Mouse (Mus musculus): Measurements from ENCODE around the gene Gm10330.
"Not testable (repeated sequence)": the region's sequence is repeated elsewhere in the genome, so short reads cannot be mapped to it uniquely, and the experiment has no call there.

Gm10330 gene

DNA sequence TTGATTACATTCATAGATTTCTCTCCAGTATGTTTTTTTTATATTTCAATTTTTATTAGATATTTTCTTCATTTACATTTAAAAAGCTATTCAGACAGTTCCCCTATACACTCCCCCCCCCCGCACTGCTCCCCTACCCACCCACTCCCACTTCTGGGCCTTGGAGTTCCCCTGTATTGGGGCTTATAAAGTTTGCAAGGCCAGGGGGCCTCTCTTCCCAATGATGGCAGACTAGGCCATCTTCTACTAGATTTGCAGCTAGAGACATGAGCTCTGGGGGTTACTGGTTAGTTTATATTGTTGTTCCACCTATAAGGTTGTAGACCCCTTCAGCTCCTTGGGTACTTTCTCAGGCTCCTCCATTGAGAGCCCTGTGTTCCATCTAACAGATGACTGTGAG is at the start of gene Gm10330:
Gm10330 (minus strand) TSS at position 101 of the 400 bp plus-strand sequence.
- not testable (repeated sequence) for DNase-seq (ENCODE audit: low spot score)

DNA sequence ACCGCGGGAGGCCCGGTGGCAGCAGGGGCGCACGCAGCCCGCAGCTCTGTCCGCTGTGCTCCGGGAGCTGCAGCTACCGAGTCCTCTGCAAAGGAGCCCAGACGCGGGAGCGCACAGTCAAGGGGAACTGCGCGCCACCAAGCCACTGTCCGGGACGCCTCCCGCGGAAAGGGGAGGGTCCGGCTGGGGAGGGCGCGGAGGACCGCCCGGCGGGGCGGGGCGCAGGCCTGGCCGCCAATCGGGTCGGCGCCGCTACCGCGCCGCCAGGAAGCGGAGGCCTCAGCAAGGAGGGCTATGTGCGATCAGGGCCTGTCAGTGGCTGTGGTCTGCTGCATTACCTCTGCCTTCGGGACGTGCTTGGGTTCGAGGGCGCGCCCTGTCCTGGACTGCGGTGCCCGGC is 20.7 kb upstream of the Gm10330 start:
- DNase-seq (ENCODE audit: low spot score) = not testable (repeated sequence)

DNA sequence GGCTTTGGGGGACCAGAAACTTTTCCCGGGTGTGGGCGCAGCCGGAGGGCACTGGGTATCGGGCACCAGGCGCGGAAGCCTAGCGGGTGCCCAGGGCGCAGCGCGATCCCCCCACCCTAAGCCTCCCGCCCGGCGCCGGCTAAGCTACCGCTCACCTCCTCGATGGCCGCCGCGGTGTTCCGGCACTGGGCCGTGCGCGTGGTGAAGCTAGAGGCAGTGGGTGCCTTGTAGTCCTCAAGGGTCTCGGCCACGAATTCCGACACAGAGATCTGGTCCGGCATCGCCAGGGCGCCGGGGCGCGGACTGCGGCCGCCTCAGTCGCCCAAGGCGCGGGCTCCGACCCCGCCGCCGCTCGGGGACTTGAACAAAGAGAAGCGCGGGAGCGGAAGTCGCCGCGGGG is 20.3 kb upstream of the Gm10330 start:
- DNase-seq (ENCODE audit: low spot score) = not testable (repeated sequence)

Data from ovary, adult 18-20 months (tissue).